Mouse (Mus musculus) liver, postnatal 0 days (tissue): Measurements from ENCODE around the gene Esr2.
"Not testable (repeated sequence)": the region's sequence is repeated elsewhere in the genome, so short reads cannot be mapped to it uniquely, and the experiment has no call there.

ENCODE experiments used
- CTCF ChIP-seq: sonication (generic); IDR thresholded peaks from 2 replicates; pipeline ENCODE4 v1.5.1; 2016; ENCODE audit warnings: antibody characterized with exemption, low read depth
- EP300 ChIP-seq: IDR thresholded peaks from 2 replicates; pipeline ENCODE4 v1.6.1; 2016; ENCODE audit warnings: antibody characterized with exemption, low read depth, mild to moderate bottlenecking

GRCm38 (mm10) chr12:76152389-76152788 is 24.7 kb downstream of the Esr2 start:
- not testable (repeated sequence) for TF ChIP-seq CTCF, EP300
